Mouse (Mus musculus) liver, embryonic 14.5 days (tissue): ENCODE data around the gene Abcc4. TPM values are rescaled to one million over a fixed set of nuclear protein-coding genes. Genes with fewer than 3 reads are reported as not detected.

Source experiments
- ATAC-seq: fragments of 200-750 bp; cut with Nextera tagmentation; 2 replicates; pipeline ENCODE4 v1.8.0; 2017; ENCODE audit warnings: moderate number of reproducible peaks, mild to moderate bottlenecking, moderate library complexity; ENCODE audit not compliant: insufficient read depth
- DNase-seq, 3 experiments: peaks; one replicate each; pipeline ENCODE4 v3.0.0-alpha.2; 2012 to 2013; ENCODE audit warnings: low read depth in 3 of 3, low spot score in 3 of 3
- H3K27ac ChIP-seq: fragments of 300-500 bp; sonication (generic); 2 replicates; pipeline ENCODE4 v1.5.1; 2014; ENCODE audit warnings: moderate library complexity, mild to moderate bottlenecking, control low read depth, inconsistent platforms
- H3K27me3 ChIP-seq: fragments of 300-500 bp; sonication (generic); 2 replicates; pipeline ENCODE4 v1.6.1; 2014; ENCODE audit warnings: mild to moderate bottlenecking, low read length, moderate library complexity; ENCODE audit not compliant: control insufficient read depth, insufficient read depth
- H3K36me3 ChIP-seq: fragments of 300-500 bp; sonication (generic); replicated peaks from 2 replicates; pipeline ENCODE4 v1.6.1; 2014; ENCODE audit warnings: low read depth; ENCODE audit not compliant: control insufficient read depth, insufficient read depth
- H3K4me1 ChIP-seq, 2 experiments: fragments of 200-500 bp in 1 of 2; fragments of 300-500 bp in 1 of 2; sonication (generic) in 1 of 2; replicated peaks; 2 replicates each; pipeline ENCODE4 v1.6.1; 2012 to 2014; ENCODE audit warnings: antibody characterized with exemption in 1 of 2, inconsistent platforms in 1 of 2, low read length in 1 of 2; ENCODE audit not compliant: control insufficient read depth in 2 of 2, insufficient read depth in 2 of 2
- H3K4me2 ChIP-seq: fragments of 300-500 bp; sonication (generic); 2 replicates; pipeline ENCODE4 v1.6.1; 2014; ENCODE audit warnings: low read depth, mild to moderate bottlenecking, control low read depth, moderate library complexity
- H3K4me3 ChIP-seq, 2 experiments: fragments of 200-500 bp in 1 of 2; fragments of 300-500 bp in 1 of 2; sonication (generic) in 1 of 2; 2 replicates each; pipeline ENCODE4 v1.5.1; 2012 to 2014; ENCODE audit warnings: low read depth in 2 of 2, low read length in 2 of 2, mild to moderate bottlenecking in 2 of 2, control low read depth in 1 of 2, inconsistent platforms in 1 of 2, moderate library complexity in 1 of 2; ENCODE audit not compliant: insufficient read depth in 1 of 2
- H3K9ac ChIP-seq: fragments of 300-500 bp; sonication (generic); replicated peaks from 2 replicates; pipeline ENCODE4 v1.6.1; 2014; ENCODE audit warnings: mild to moderate bottlenecking, control low read depth, moderate library complexity
- H3K9me3 ChIP-seq: fragments of 300-500 bp; sonication (generic); 2 replicates; pipeline ENCODE4 v1.6.1; 2016; ENCODE audit warnings: low read length, mixed read lengths; ENCODE audit not compliant: control insufficient read depth
- CTCF ChIP-seq: IDR thresholded peaks from 2 replicates; pipeline ENCODE4 v1.5.1; 2016; ENCODE audit warnings: antibody characterized with exemption, low read depth, control low read depth
- EP300 ChIP-seq: IDR thresholded peaks from 2 replicates; pipeline ENCODE4 v1.6.1; 2016; ENCODE audit warnings: antibody characterized with exemption, low read depth
- WGBS: fragments of 180-500 bp; shearing (Covaris S2); extraction: QIAGEN DNeasy Blood & Tissue Kit; methylation state at CpG from one replicate; pipeline ENCODE4 v1.1.7; 2014; ENCODE audit not compliant: insufficient replicate concordance; 5-methylcytosine and 5-hydroxymethylcytosine counted together
- polyA plus RNA-seq, 2 experiments: library from polyadenylated mRNA; depleted of rRNA in 1 of 2; stranded (reverse) in 1 of 2; unstranded in 1 of 2; fragments of >200 nt; fragmentation: Nextera tagmentation in 1 of 2; extraction: Ambion mirVana in 1 of 2; gene quantifications; 2 replicates each; pipeline versions ENCODE4 v1.2.1 to v1.2.3; 2012 to 2014

Abcc4 gene
- polyA plus RNA-seq, 2 experiments = 1.4 to 1.9 TPM

- WGBS = 66% methylated on average over 14 of the region's 14 CpGs
These were observed 198.2 kb downstream of the Abcc4 start for GRCm38 (mm10) chr14:118507829-118508228.

GRCm38 (mm10) chr14:118506591-118507146, 199.3 kb downstream of the Abcc4 start:
- Histone ChIP-seq H3K36me3 (no peaks in the 10 kb centered on the region), H3K27ac (no peak overlapping the region), H3K9ac (no peak overlapping the region), H3K4me3 (no peak overlapping the region), H3K27me3 (no peaks in the 10 kb centered on the region), H3K4me1 (no peaks in the 10 kb centered on the region), H3K9me3 (no peaks in the 10 kb centered on the region), H3K4me2 (no peak overlapping the region)
- TF ChIP-seq CTCF (no peak), EP300 (no peak)
- WGBS = 53% methylated on average over 14 of the region's 14 CpGs
- no peak for DNase-seq
- no peak for ATAC-seq

More at GRCm38 (mm10) chr14:118507829-118508228, 198.2 kb downstream of the Abcc4 start:
- H3K27me3 ChIP-seq = no peaks in the 10 kb centered on the region
- no peak overlapping the region for H3K27ac ChIP-seq
- no peak overlapping the region for H3K4me2 ChIP-seq
- H3K9me3 ChIP-seq = no peaks in the 10 kb centered on the region
- H3K4me1 ChIP-seq = no peaks in the 10 kb centered on the region
- ATAC-seq (no peak), DNase-seq (no peak)
- TF ChIP-seq EP300 = no peak
- no peak for TF ChIP-seq CTCF
- H3K4me3 ChIP-seq = no peak overlapping the region
- no peak overlapping the region for H3K9ac ChIP-seq
- H3K36me3 ChIP-seq = no peaks in the 10 kb centered on the region

- Histone ChIP-seq H3K9me3 (no peaks in the 10 kb centered on the region), H3K27me3 (no peaks in the 10 kb centered on the region), H3K36me3 (no peaks in the 10 kb centered on the region), H3K4me2 (no peak overlapping the region), H3K27ac (no peak overlapping the region), H3K9ac (no peak overlapping the region), H3K4me3 (no peak overlapping the region), H3K4me1 (no peaks in the 10 kb centered on the region)
- DNase-seq = no peak
- no peak for ATAC-seq
- TF ChIP-seq CTCF (no peak), EP300 (no peak)
- 58% methylated on average over 2 of the region's 2 CpGs for WGBS
These were observed 209.3 kb downstream of the Abcc4 start for GRCm38 (mm10) chr14:118496767-118497166.

- DNase-seq = no peak
- Histone ChIP-seq H3K4me1 (no peaks in the 10 kb centered on the region), H3K27me3 (no peaks in the 10 kb centered on the region), H3K27ac (no peak overlapping the region), H3K36me3 (no peaks in the 10 kb centered on the region), H3K9ac (no peak overlapping the region), H3K4me2 (no peak overlapping the region), H3K4me3 (no peak overlapping the region), H3K9me3 (no peaks in the 10 kb centered on the region)
- TF ChIP-seq EP300 = no peak
- TF ChIP-seq CTCF = no peak
- ATAC-seq = no peak
- 63% methylated on average over 2 of the region's 2 CpGs for WGBS
These were observed 210.6 kb downstream of the Abcc4 start for GRCm38 (mm10) chr14:118495458-118495857.

GRCm38 (mm10) chr14:118491708-118492107, 214.3 kb downstream of the Abcc4 start:
- H3K27me3 ChIP-seq = no peaks in the 10 kb centered on the region
- 81% methylated on average over 6 of the region's 6 CpGs for WGBS
- H3K4me2 ChIP-seq = no peak overlapping the region
- no peak for DNase-seq
- H3K9me3 ChIP-seq = no peaks in the 10 kb centered on the region
- no peak overlapping the region for H3K9ac ChIP-seq
- H3K4me3 ChIP-seq = no peak overlapping the region
- no peak for ATAC-seq
- TF ChIP-seq EP300 (no peak), CTCF (no peak)
- no peaks in the 10 kb centered on the region for H3K4me1 ChIP-seq
- no peak overlapping the region for H3K27ac ChIP-seq
- H3K36me3 ChIP-seq = no peaks in the 10 kb centered on the region
